Mouse (Mus musculus): ENCODE results near the gene Nipa2. TPM values are rescaled to one million over a fixed set of nuclear protein-coding genes. Genes with fewer than 3 reads are reported as not detected.
"Not testable (repeated sequence)": the region's sequence is repeated elsewhere in the genome, so short reads cannot be mapped to it uniquely, and the experiment has no call there.

The Nipa2 gene
- polyA plus RNA-seq, 1 experiment from 2014 or later, result 57.4 TPM

GRCm38 (mm10) chr7:55938341-55938740, 23.9 kb downstream of the Nipa2 start:
- no peak for TF ChIP-seq CTCF (IDR thresholded peaks at IDR 0.05)
- POLR2A ChIA-PET, result interaction anchor here (0.6 kb wide), 1 partner anchor 89 kb away, joined by 3 read pairs; no protein-coding TSS in a partner anchor
- ATAC-seq (no peak), DNase-seq (ENCODE audit: low read depth, low spot score) (no peak)
- CTCF ChIA-PET, result interaction anchor here (0.8 to 1.2 kb wide), 2 partner anchors 15 to 104 kb away, joined by 3 read pairs; no protein-coding TSS in a partner anchor
- in situ Hi-C loops (cut with MboI; ENCODE audit: low pct_unique_long_range_greater_than_20kb), result no loop called here
- H3K27me3 ChIP-seq, result no peaks in the 10 kb centered on the region

GRCm38 (mm10) chr7:55935025-55935424, 27.3 kb downstream of the Nipa2 start:
- DNase-seq (ENCODE audit: low read depth, low spot score) (no peak), ATAC-seq (no peak)
- POLR2A ChIA-PET, result no interaction called here
- TF ChIP-seq CTCF (IDR thresholded peaks at IDR 0.05), result no peak
- in situ Hi-C loops (cut with MboI; ENCODE audit: low pct_unique_long_range_greater_than_20kb), result no loop called here
- CTCF ChIA-PET, result no interaction called here
- no peaks in the 10 kb centered on the region for H3K27me3 ChIP-seq

- H3K27me3 ChIP-seq, result no peaks in the 10 kb centered on the region
- in situ Hi-C loops (cut with MboI; ENCODE audit: low pct_unique_long_range_greater_than_20kb), result no loop called here
- ATAC-seq (no peak), DNase-seq (ENCODE audit: low read depth, low spot score) (no peak)
- no peak for TF ChIP-seq CTCF (IDR thresholded peaks at IDR 0.05)
- CTCF ChIA-PET, result no interaction called here
- POLR2A ChIA-PET, result no interaction called here
These were observed 33.6 kb downstream of the Nipa2 start for GRCm38 (mm10) chr7:55928649-55929048.

- no peaks in the 10 kb centered on the region for H3K27me3 ChIP-seq
- ATAC-seq (no peak), DNase-seq (ENCODE audit: low read depth, low spot score) (no peak)
- in situ Hi-C loops (cut with MboI; ENCODE audit: low pct_unique_long_range_greater_than_20kb), result no loop called here
- TF ChIP-seq CTCF (IDR thresholded peaks at IDR 0.05), result no peak
- CTCF ChIA-PET, result no interaction called here
- POLR2A ChIA-PET, result no interaction called here
These were observed 35.0 kb downstream of the Nipa2 start for GRCm38 (mm10) chr7:55927262-55927661.

- in situ Hi-C loops (cut with MboI; ENCODE audit: low pct_unique_long_range_greater_than_20kb); CTCF ChIA-PET; H3K27me3 ChIP-seq; ATAC-seq; DNase-seq (ENCODE audit: low read depth, low spot score): not testable (repeated sequence)
- POLR2A ChIA-PET, result interaction anchor here (0.7 kb wide), 1 partner anchor 28 kb away, joined by 3 read pairs; no protein-coding TSS in a partner anchor
These were observed 43.9 kb downstream of the Nipa2 start for GRCm38 (mm10) chr7:55918365-55918764.

- no peak for ATAC-seq
These were observed 50.2 kb downstream of the Nipa2 start for GRCm38 (mm10) chr7:55912118-55912517.

GRCm38 (mm10) chr7:55911371-55911770, 50.9 kb downstream of the Nipa2 start:
- TF ChIP-seq CTCF (IDR thresholded peaks at IDR 0.05), result no peak
- ChIA-PET POLR2A (no interaction called here), CTCF (no interaction called here)
- in situ Hi-C loops (cut with MboI; ENCODE audit: low pct_unique_long_range_greater_than_20kb), result no loop called here
- ATAC-seq (no peak), DNase-seq (ENCODE audit: low read depth, low spot score) (no peak)
- no peaks in the 10 kb centered on the region for H3K27me3 ChIP-seq

More at GRCm38 (mm10) chr7:55912118-55912517, 50.2 kb downstream of the Nipa2 start:
- no peaks in the 10 kb centered on the region for H3K27me3 ChIP-seq
- in situ Hi-C loops (cut with MboI; ENCODE audit: low pct_unique_long_range_greater_than_20kb), result no loop called here
- no peak for TF ChIP-seq CTCF (IDR thresholded peaks at IDR 0.05)
- ChIA-PET CTCF (no interaction called here), POLR2A (no interaction called here)
- no peak for DNase-seq (ENCODE audit: low read depth, low spot score)

GRCm38 (mm10) chr7:55910356-55910755, 51.9 kb downstream of the Nipa2 start:
- POLR2A ChIA-PET, result no interaction called here
- DNase-seq (ENCODE audit: low read depth, low spot score) (no peak), ATAC-seq (no peak)
- CTCF ChIA-PET, result interaction anchor here (0.8 to 1.4 kb wide), 2 partner anchors 21 to 132 kb away, joined by 3 to 4 read pairs; no protein-coding TSS in a partner anchor
- TF ChIP-seq CTCF (IDR thresholded peaks at IDR 0.05), result no peak
- no peaks in the 10 kb centered on the region for H3K27me3 ChIP-seq
- in situ Hi-C loops (cut with MboI; ENCODE audit: low pct_unique_long_range_greater_than_20kb), result no loop called here

- in situ Hi-C loops (cut with MboI; ENCODE audit: low pct_unique_long_range_greater_than_20kb), result no loop called here
- ChIA-PET POLR2A (no interaction called here), CTCF (interaction anchor here (1.4 kb wide), 1 partner anchor 22 kb away, joined by 4 read pairs; no protein-coding TSS in a partner anchor)
- DNase-seq (ENCODE audit: low read depth, low spot score) (no peak), ATAC-seq (no peak)
- no peak for TF ChIP-seq CTCF (IDR thresholded peaks at IDR 0.05)
- no peaks in the 10 kb centered on the region for H3K27me3 ChIP-seq
These were observed 52.8 kb downstream of the Nipa2 start for GRCm38 (mm10) chr7:55909519-55909918.

- no peaks in the 10 kb centered on the region for H3K27me3 ChIP-seq
- no peak for ATAC-seq
- in situ Hi-C loops (cut with MboI; ENCODE audit: low pct_unique_long_range_greater_than_20kb), result no loop called here
- POLR2A ChIA-PET, result no interaction called here
- CTCF ChIA-PET, result no interaction called here
- no peak for DNase-seq (ENCODE audit: low read depth, low spot score)
- TF ChIP-seq CTCF (IDR thresholded peaks at IDR 0.05), result peak; percentile 42
These were observed 56.8 kb downstream of the Nipa2 start for GRCm38 (mm10) chr7:55905449-55905848.

- no peak for ATAC-seq
- no peak for DNase-seq (ENCODE audit: low read depth, low spot score)
- POLR2A ChIA-PET, result no interaction called here
- in situ Hi-C loops (cut with MboI; ENCODE audit: low pct_unique_long_range_greater_than_20kb), result no loop called here
- H3K27me3 ChIP-seq, result no peaks in the 10 kb centered on the region
- CTCF ChIA-PET, result no interaction called here
- no peak for TF ChIP-seq CTCF (IDR thresholded peaks at IDR 0.05)
These were observed 58.5 kb downstream of the Nipa2 start for GRCm38 (mm10) chr7:55903766-55904165.

GRCm38 (mm10) chr7:55891797-55892196, 70.5 kb downstream of the Nipa2 start:
- POLR2A ChIA-PET, result no interaction called here
- no peak for ATAC-seq
- no peaks in the 10 kb centered on the region for H3K27me3 ChIP-seq
- no peak for DNase-seq (ENCODE audit: low read depth, low spot score)
- CTCF ChIA-PET, result no interaction called here
- no peak for TF ChIP-seq CTCF (IDR thresholded peaks at IDR 0.05)
- in situ Hi-C loops (cut with MboI; ENCODE audit: low pct_unique_long_range_greater_than_20kb), result no loop called here

Measured in Patski (cell line).